Mouse (Mus musculus) myocyte (in vitro differentiated cells): Measurements from ENCODE around the gene Fars2.

Experiments
- CEBPB ChIP-seq: IDR thresholded peaks from 2 replicates; pipeline ENCODE4 v1.6.1; 2011; ENCODE audit warnings: mild to moderate bottlenecking, moderate library complexity; ENCODE audit not compliant: poor library complexity, insufficient read depth, severe bottlenecking
- E2F4 ChIP-seq: IDR thresholded peaks from one replicate; pipeline ENCODE4 v1.6.1; 2011; ENCODE audit warnings: mild to moderate bottlenecking, control low read depth, moderate library complexity; ENCODE audit not compliant: insufficient read depth
- MAX ChIP-seq: IDR thresholded peaks from one replicate; pipeline ENCODE4 v1.6.1; 2011; ENCODE audit warnings: low read depth, mild to moderate bottlenecking, control low read depth
- MYOD1 ChIP-seq, 3 experiments: IDR thresholded peaks; one replicate each; pipeline ENCODE4 v1.6.1; 2011; ENCODE audit warnings: control low read depth in 2 of 3, low read depth in 2 of 3, mild to moderate bottlenecking in 2 of 3, moderate library complexity in 1 of 3; ENCODE audit not compliant: insufficient read length in 2 of 3, control insufficient read depth in 1 of 3
- MYOG ChIP-seq, 3 experiments: IDR thresholded peaks; one replicate each; pipeline ENCODE4 v1.6.1; 2011; ENCODE audit warnings: control low read depth in 2 of 3, low read depth in 2 of 3, mild to moderate bottlenecking in 2 of 3; ENCODE audit not compliant: insufficient read length in 2 of 3, control insufficient read depth in 1 of 3, insufficient read depth in 1 of 3
- POLR2A ChIP-seq: IDR thresholded peaks from one replicate; pipeline ENCODE4 v1.6.1; 2011; ENCODE audit warnings: low read depth, mild to moderate bottlenecking, control low read depth, moderate library complexity; ENCODE audit not compliant: insufficient read length
- POLR2AphosphoS2 ChIP-seq: IDR thresholded peaks from one replicate; pipeline ENCODE4 v1.6.1; 2011; ENCODE audit warnings: low read depth, control low read depth; ENCODE audit not compliant: insufficient read length
- REST ChIP-seq: IDR thresholded peaks from one replicate; pipeline ENCODE4 v1.6.1; 2011; ENCODE audit warnings: mild to moderate bottlenecking, control low read depth, moderate library complexity; ENCODE audit not compliant: insufficient read depth, insufficient read length
- SRF ChIP-seq: IDR thresholded peaks from one replicate; pipeline ENCODE4 v1.6.1; 2011; ENCODE audit warnings: low read depth; ENCODE audit not compliant: control insufficient read depth, insufficient read length
- TCF3 ChIP-seq: IDR thresholded peaks from one replicate; pipeline ENCODE4 v1.6.1; 2011; ENCODE audit warnings: low read depth, control low read depth; ENCODE audit not compliant: insufficient read length
- USF1 ChIP-seq: IDR thresholded peaks from one replicate; pipeline ENCODE4 v1.6.1; 2011; ENCODE audit warnings: low read depth, mild to moderate bottlenecking, control low read depth, moderate library complexity

DNA sequence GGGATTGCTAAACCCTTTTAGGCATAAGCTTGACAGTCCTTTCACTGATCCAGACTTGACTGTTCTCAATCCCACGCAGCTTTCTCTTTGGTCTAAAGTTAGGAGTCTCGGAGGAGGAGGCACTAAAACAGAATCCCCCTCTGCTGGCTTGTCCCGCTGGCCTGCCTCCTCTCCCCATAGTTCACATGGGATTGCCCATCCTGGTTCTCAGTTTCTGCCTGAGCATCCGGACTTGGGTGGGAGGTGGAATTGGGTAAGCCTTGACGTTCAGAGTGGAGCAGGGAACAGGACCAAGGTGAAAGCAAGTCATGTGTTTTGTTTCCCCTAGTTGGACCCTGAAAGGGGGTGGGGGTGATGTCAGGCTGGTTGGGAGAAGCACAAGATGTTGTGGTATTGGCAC lies 415.9 kb downstream of the Fars2 start:
- no peak for TF ChIP-seq POLR2A
- TF ChIP-seq USF1: no peak
- TF ChIP-seq POLR2AphosphoS2: no peak
- TF ChIP-seq MAX: no peak
- TF ChIP-seq MYOG (IDR thresholded peaks at IDR 0.05; ENCODE audit: control insufficient read depth in 1 of 3, insufficient read depth in 1 of 3, insufficient read length in 2 of 3, low read depth in 2 of 3): no peak
- no peak for TF ChIP-seq CEBPB
- TF ChIP-seq E2F4: no peak
- TF ChIP-seq MYOD1 (IDR thresholded peaks at IDR 0.05; ENCODE audit: control insufficient read depth in 1 of 3, insufficient read length in 2 of 3, low read depth in 2 of 3): no peak
- no peak for TF ChIP-seq SRF
- TF ChIP-seq TCF3: no peak
- no peak for TF ChIP-seq REST
